Mouse (Mus musculus) testis, postnatal 10 days (tissue): Measurements from ENCODE around the gene Tmsb4x.

Source experiments
- DNase-seq: peaks from one replicate; pipeline ENCODE4 v3.0.0; 2021; ENCODE audit warnings: low spot score

Tmsb4x gene

DNA sequence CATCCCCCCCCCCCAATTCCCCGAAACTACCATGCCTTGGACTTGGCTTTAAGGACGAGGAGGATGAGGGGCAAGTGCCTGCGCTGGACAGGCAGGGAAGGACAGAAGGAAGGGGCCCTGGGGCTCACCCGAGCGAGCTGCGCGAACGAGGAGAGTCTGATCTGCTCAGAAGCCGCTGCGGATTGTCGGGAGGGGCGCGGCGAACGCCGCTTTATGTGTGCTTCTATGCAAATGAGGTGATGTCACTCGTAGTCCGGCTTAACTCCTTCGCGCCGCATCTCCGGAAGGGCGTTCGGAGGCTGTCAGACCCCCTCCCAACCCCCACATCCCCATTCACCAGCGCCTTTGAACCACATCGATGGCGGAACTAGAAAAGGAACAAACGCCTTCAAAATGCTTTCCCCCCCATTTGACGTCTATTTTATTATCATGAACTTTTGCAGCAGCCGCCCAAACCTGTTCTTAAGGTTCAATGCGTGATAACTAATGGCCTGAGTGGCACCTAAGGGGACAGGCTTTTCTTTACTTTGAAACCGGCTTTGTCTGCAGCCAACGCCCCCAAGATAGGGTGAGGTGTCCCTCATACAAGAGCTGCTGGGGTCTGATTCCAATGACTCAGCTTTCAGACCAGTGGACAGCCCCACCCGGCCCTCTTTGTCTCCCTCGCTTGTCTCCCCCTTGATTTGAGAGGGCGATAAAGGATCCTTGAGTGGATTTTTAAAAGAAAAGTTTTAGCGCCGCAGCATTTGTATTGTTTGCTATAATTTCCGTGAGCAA is at the start of gene Tmsb4x:
Tmsb4x (minus strand) TSS at position 338 of the 777 bp plus-strand sequence.
- DNase-seq, result peak; percentile 85

DNA sequence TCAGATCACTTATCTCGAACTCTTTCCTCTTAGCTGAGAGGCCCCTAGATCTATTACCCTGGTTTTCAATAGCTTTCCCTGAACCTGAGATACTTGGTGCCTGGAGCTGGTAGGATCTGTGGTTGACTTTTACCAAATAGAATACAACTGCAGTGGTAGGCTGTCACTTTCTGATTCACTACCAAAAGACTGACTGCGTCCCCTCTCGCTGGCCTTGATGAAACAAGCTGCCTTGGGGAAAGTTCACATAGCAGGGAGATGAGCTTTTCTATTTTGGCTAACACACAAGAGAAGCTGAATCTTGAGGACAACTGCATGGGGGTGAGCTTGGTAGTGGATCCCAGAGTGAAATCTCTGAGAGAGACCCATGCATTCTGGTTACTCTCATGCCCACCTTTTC is 32.6 kb upstream of the Tmsb4x start:
- DNase-seq, result no peak

DNA sequence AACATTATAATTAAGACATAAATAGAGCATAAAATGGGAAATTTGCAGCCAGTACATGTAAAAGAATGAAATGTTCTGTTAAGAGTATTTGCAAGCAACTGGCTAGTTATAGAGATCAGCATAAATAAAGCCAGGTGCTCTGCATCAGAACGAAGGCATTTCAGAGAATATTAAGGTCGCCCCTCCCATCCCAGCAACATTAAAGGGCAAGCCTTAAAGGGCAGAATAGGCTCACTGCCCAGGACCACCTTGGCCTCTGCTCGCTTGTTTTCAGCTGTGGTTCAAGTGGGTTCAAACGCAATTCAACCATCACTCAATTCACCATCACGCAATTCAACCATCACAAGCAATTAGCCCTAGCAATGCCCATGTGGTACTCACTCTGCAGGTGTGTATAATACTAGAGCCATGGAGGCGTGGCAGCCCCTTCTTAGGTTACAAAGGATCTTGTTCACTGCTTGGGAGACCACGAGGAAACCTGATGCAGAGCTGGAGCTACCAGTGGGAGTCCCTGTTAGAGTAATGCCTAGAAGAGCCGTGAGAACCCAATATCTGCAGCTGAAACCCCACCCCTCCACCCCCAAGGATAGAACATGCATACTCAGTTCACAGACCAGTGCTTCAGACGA is 30.3 kb upstream of the Tmsb4x start:
- no peak for DNase-seq

DNA sequence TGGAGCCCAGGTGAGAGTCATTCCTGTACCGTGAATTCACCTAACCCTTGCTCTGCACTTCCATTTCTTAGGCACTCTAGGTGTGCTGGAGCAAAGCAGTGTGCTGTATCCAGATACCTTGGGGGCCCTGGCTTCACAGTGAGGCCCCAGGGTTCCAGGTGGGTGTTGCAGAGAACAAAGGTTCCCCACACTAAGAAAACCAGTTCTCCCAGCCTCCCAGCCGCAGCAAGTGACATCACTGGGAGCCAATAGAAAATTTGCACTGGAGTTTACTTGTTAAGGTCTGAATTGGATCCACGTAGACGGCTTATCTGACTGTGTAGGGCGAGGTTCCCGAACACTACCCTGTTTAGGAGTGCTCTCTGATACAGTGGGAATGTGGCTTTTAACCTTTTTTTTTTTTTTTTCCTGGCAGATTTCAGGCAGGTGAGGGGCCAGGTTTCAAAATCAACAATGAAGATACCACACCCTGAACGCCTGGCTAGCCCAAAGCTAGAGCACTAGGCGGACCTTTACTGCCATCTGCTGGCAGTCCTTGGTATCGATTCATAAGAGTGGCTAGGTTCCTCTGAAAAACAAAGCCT is 24.1 kb upstream of the Tmsb4x start:
- DNase-seq, result peak; percentile 78

DNA sequence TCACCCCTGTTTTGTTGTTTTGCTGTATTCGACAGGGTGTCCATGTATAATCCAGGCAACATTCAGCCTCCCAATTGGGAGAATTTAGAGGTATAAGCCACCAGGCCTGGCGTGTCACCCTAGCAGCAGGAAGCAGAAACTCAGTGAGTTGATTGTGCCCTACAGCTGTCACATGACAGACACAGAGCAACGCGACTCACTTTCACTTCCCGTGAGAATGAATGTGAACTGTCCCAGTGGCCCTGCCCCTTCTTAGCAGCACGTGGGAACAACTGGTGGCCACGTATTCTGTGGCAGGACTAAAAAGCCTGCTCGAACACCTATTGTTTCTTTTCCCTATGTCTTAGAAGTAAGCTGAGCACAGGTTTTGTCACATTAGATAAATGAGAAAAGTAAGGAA is 22.0 kb upstream of the Tmsb4x start:
- no peak for DNase-seq

DNA sequence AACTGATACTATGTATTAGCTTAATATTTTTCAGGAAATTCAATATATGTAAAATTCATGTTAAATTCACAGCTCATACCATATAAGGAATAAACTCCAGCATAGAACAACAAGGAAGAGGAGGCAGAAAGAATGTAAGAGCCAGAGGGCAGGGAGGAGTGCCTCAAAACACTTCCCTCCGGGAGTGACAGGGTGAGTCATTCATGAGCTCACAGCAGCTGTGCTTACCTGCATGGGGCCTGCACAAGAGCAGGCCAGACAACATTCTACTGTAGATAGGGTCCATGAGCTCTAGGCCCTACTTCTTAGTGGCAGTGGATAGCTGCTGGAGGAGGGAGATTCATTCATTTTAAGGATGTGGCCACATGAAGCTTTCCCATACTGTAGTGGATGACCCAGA is 20.7 kb upstream of the Tmsb4x start:
- no peak for DNase-seq

DNA sequence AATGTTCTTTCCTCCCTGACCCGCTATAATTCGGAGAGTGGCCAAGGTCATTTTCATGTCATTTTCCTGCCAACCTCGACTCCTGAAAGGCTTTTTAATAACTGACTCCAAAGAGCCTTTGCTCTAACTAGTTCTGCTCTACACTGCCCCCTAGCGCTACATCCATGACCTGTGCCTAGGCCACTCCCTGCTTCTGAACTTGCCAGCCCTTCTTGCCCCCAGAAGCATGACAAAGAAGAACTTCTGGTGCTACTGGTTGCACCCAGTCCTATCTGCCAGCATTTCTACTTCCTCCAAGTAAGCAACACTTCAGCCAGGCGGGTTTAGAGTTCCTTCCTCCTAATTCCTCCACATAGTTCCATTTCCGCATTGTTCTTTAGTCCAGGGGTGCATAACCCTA is 20.1 kb upstream of the Tmsb4x start:
- peak; percentile 75 for DNase-seq

DNA sequence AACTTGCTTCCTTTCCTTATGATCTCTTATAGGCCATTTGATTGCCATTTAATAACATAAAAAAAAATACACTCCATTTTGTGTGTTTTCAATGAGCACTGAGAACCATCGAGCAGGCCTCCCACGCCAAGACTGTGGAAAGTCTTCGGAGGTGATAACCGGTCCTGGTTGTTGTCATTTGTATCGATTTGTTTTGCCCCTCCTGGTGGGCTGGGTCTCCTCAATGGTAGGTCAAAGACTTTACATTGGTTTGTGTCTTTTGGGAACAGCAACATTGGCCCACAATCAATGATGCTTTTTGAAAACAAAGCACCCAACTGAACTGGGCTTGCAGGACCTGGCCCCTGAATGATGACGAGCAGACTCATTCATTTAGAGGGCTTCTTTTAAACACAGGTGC is 18.6 kb upstream of the Tmsb4x start:
- no peak for DNase-seq

DNA sequence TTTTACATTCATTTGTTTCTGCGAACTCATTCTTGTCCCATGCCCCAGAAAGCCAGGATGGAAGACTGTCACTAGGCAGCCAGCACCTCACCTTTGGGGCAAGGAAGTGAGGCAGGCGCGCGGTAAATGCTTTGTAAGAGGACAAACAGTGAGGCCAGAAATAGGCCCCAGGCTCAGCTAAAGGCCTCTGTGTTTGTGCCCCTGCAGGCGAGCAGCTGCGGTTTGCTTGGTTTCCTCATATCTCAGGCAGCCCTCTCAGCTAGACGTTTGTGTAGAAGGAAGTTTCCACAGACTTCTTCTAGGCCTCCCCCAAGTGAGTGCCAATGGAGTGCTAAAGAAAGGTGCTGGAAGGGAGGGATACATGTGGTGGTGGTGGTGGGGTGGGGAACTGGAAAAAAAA is 18.0 kb upstream of the Tmsb4x start:
- no peak for DNase-seq

DNA sequence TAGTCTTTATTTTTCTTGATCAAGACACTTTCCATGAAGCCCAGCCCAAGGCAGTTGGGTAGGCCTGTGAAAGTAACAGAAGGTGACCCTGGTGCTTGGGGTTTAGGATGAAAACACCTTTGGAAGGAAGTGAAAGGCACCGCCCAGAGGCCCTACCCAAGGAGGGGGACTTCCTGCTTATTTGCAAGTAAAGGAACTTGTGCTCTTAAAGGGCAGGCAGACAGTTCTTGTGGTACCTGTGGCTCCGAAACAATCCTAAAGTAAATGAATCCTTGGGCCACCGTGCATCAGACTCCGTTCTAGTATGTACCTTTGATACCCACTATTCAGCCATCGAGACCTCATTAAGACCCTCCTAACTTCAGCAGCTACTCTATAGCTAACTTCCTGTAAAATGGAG is 17.5 kb upstream of the Tmsb4x start:
- DNase-seq, result no peak

DNA sequence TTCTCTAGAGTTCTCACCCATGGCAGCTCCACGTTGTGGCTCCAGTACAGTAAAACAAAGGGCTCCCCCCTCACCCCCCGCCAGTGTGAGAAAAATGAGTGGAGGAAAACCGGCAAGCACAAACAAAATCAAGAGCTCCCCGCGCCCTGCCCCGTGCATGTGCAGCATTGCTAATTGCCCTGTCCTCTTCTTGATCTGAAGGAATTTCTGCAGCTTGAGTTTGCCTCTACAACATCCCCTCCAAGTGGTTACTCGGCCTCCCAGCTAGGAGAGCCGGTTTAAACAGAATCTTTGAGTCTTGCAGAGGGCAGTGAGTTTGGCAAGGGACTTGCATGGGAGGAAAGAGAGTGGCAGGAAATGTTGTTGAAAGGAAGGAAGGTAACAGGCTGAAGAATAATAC is 3.6 kb upstream of the Tmsb4x start:
- peak; percentile 46 for DNase-seq

DNA sequence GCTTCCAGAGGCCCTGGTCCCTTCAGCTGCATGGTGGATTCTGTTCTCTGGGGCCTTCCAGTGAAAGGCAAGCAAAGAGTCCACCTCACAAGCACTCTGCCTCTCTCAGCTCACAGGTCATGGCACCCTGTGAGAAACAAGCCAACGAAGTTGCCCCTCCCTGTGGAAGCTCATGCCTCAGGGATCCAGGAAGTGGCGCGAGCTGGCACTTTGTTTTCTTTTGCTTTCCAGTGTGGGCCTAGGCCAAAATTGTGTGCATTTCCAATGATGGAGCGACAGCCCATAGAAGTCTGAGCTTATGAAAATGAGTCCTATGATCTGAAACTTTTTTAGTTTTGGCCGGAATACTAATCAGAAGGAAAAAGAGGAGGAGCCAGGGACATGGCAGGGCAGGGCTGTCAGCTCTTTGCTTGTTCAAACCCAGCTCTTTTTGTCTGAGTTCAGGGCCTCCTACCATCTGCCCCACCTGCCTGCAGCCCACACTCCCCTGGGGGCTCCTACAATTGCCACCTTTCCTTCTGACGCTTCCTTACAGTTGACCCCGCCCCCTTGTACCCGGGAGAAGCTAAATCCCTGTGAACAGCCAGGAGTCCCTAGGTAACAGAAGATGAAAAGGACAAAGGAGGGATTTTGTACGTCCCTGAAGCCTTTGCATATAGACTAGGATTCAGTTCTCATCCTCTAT is 2.9 kb upstream of the Tmsb4x start:
- DNase-seq, result no peak

DNA sequence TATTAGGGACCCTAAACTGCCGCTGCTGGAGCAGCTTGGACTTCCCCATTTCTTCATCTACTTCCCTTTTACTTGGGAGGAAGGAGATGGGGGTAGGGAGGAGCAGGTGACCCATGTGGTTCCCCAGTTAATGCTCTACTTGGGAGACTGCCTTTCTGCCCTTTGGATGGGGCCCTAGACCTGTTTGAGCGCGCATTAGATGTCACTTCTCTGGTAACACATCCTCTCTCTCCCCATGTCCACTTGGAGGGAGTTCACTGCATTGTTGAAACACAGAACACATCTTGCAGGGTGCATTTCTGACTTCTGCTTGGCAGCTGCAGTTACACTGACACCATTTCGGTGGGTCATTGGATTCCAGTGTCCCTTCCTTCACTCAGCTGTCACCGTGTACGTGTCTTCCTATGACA is 1.2 kb upstream of the Tmsb4x start:
- DNase-seq, result no peak

DNA sequence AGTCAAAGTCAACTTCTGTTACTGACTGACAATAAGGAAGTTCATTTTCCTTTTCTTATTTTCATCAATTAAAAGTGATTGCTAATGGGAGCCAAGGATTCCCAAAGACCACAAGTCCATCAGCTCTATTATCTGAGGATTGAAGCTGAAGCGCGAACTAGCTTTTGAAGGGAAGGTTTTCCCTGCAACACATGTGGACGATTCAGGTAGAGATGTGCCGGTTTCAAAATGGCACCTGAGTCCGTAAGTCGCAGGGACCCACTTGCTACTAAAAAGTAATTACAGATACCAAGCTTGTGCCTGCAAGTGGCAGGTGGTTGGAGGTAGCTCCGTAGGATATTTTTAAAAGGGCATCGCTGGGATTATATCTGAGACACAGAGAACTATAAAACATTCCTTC is 713 bp upstream of the Tmsb4x start:
- DNase-seq, result no peak

DNA sequence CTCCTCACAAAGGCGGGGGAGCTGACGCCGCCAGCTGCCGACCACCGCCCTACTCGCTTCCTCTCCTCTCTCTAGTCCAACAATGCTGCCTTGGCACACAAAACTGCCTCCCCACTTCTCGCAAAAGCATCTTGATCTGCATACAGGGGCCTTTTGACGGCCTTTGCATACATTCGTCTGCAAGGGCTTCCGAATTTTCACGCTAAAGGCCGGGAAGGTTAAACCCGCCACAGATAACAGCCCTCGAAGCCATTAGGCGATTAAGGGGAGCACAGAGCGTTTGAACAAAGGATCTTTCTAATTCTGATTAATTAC is 652 bp downstream of the Tmsb4x start:
- DNase-seq, result peak; percentile 48

DNA sequence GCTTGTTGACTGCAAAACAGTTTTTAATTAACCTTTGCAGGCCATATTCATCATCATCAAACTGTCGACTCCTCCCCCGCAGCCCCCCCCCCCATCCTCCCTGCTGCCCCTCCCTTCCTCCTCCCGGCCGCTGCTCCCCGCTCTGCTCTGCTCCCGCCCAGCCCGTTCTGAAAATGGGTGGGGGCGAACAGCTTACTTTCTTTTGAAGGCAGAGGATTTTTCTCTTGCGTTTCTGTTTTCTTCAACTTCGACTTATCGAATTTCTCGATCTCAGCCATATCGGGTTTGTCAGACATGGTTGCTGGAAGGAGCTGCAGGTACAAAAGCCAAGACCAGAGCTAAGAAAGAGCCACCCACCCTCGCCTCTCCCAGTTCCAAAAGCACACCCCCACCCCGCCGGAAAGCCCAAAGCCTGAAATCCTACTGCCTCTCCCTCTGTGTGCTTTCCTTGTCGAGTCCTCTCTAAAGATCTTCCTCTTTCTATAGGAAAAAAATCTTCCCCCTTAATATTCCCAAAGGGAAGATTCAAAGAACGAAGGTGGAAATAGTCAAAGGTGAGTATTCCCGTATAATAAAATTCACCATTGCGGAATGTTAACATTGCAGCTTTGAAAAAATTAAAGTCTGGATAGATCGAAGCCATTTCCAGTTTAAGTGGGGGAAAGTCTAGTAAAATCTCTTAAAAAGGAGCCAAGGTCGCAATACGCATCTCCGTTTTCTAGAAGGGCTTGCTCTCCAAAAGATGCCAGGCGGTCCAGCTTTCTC is 1.2 kb downstream of the Tmsb4x start:
- DNase-seq, result no peak

DNA sequence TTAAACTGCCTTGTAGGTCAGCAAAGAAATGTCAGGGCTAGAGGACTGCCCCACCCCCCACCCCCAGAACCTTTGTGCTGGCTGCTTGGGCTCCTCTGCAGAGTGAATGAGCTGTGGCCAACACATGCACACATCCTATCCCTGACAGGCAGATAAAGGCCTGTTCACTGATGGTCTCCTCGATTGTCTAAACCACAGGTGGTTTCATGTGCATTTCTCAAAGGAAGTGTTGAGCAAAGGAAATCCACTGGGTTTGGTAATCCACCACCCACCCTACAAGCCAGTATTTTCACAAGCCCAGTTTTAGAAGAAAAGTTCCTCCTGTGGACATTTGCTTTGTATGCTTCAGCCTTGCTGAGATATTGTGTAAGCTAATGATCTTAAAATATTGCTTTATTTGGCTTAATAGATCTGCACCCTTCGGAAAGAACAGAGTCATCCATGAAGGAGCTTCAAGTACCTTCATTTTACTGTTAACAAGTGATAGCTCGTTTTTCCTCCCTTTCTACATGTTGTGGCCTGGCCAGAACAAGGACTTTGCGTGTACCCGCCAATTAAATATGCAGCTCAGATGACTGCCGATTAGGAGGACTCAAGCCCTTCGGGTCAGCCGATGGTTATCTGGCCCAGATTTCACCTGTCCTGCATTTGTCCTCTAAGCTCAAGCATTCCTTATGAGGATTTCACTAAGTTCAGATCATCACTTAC is 3.1 kb downstream of the Tmsb4x start:
- DNase-seq, result no peak

DNA sequence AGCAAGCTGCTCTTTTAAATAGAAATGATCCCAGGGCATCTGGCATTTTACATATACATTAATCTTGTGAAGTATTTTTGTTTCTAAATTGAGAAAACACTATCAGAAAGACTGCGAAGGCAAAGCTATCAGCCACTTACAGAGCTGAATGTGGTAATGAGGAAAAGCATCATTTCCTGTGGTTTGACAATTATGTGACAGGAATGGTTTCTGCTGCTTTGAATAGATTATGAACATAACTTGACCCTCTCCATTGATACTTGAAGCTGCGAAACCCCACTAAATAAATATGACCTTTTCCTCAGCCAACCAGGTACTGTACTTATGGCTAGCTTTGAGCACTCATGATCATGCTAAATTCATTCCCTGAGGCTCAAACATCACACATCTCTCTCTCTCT is 7.8 kb downstream of the Tmsb4x start:
- DNase-seq, result no peak

DNA sequence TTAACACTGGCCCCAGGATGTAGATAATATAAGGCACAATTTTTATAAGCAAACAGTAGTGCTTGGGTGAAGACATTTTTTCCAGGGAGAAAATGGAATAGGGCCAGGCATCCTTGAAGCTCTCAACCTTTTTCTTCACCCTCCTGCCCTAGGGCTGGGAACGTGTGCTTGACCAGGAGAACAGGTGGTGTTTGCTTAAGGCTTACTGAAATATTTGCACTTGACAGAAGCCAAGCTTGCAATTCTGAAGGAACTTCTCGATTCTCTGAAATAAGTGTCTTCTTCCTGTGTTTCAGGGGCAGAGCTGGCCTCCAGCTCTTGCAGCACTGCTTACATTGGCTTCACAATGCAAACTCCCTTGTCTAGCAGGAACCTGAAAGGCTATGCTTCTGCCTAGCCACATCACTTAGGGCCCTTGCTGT is 13.9 kb downstream of the Tmsb4x start:
- no peak for DNase-seq

DNA sequence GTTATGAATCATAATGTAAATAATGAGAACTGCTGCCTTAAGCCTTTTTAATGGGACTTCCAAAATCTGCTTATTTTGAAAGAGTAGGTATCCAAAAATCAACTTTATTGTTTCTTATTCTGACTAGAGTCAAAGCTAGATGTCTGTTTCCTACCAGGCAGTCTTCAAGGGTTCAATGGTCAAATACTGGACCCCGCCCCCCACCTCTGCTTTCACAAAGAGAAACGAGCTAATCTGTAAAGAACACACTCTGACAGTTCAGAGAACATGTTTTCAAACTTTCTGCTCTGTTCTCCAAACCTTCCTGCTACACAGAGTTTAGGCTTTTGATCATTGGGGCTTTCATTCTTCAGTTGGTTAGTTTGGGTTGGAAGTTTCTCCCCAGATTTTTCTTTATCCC is 22.8 kb downstream of the Tmsb4x start:
- DNase-seq, result no peak

DNA sequence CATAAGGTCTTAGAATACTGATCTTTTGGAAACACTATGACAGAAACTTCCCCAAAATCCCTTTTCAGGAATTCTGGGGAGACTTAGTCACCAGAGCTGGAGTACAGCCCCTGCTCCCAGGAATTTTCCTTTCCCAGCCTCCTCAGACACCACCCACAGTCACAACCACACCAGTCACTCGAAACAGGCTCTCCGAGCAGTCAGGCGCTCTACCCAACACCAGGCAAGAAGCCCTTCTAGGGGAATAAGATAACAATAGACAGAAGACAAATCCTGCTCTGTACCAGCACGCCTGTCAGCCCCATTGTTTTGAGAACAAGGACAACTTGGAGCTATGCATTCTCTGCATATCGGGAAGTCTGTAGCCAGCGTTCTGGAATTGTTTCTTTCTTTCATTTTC is 25.6 kb downstream of the Tmsb4x start:
- no peak for DNase-seq

DNA sequence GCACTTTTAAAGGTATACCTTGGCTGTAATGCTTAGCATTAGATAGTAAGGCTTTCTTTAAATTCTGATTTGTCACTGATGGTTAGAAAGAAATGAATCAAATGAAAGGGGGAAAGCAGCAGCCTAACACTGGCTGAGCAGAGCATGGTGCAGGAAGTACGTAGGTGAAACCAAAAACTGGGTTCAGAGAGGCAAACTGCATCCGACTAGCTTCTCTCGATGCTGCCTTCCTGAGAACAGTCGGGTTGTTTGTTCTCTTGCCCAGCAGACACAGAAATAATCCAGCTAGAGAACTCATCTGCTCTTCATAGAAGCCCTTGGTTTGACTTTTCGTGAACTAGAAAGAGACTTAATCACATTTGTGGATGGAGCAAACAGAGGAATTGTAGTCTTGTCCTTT is 26.7 kb downstream of the Tmsb4x start:
- no peak for DNase-seq
